Mouse (Mus musculus): ENCODE measurements around the gene Radil.

GRCm38 (mm10) chr5:142457345-142457744, 93.6 kb downstream of the Radil start:
- TF ChIP-seq CTCF (conservative IDR thresholded peaks at IDR 0.05; ENCODE audit: insufficient read depth, insufficient read length, low read depth, low read length) (no peak), POLR2A (IDR thresholded peaks at IDR 0.05; ENCODE audit: low read depth, low read length) (no peak)
